Mouse (Mus musculus) hindbrain, embryonic 13.5 days (tissue): ENCODE results near the gene Ippk. TPM values are rescaled to one million over a fixed set of nuclear protein-coding genes. Genes with fewer than 3 reads are reported as not detected.

ENCODE experiments used
- ATAC-seq: fragments of 200-750 bp; cut with Nextera tagmentation; 2 replicates; pipeline ENCODE4 v1.8.0; 2017; ENCODE audit warnings: moderate TSS enrichment; ENCODE audit not compliant: low FRiP score
- H3K27ac ChIP-seq: fragments of 300-500 bp; sonication (generic); 2 replicates; pipeline ENCODE4 v1.5.1; 2015; ENCODE audit warnings: inconsistent platforms, mild to moderate bottlenecking, moderate library complexity
- H3K27me3 ChIP-seq: fragments of 300-500 bp; sonication (generic); 2 replicates; pipeline ENCODE4 v1.6.1; 2015; ENCODE audit warnings: mild to moderate bottlenecking, inconsistent platforms
- H3K36me3 ChIP-seq: fragments of 300-500 bp; sonication (generic); 2 replicates; pipeline ENCODE4 v1.6.1; 2015; ENCODE audit warnings: mild to moderate bottlenecking, inconsistent platforms
- H3K4me1 ChIP-seq: fragments of 300-500 bp; sonication (generic); replicated peaks from 2 replicates; pipeline ENCODE4 v1.6.1; 2015; ENCODE audit warnings: inconsistent platforms
- H3K4me2 ChIP-seq: fragments of 300-500 bp; sonication (generic); 2 replicates; pipeline ENCODE4 v1.6.1; 2015; ENCODE audit warnings: inconsistent platforms, mild to moderate bottlenecking, moderate library complexity
- H3K4me3 ChIP-seq: fragments of 300-500 bp; sonication (generic); 2 replicates; pipeline ENCODE4 v1.5.1; 2015; ENCODE audit warnings: mild to moderate bottlenecking, inconsistent platforms
- H3K9ac ChIP-seq: fragments of 300-500 bp; sonication (generic); 2 replicates; pipeline ENCODE4 v1.6.1; 2015; ENCODE audit warnings: mild to moderate bottlenecking, inconsistent platforms
- H3K9me3 ChIP-seq: fragments of 300-500 bp; sonication (generic); 2 replicates; pipeline ENCODE4 v1.6.1; 2016; ENCODE audit warnings: inconsistent platforms
- WGBS: fragments of 180-500 bp; shearing (Covaris S2); methylation state at CpG from one replicate; pipeline ENCODE4 v1.1.7; 2015; 5-methylcytosine and 5-hydroxymethylcytosine counted together
- polyA plus RNA-seq: library from polyadenylated mRNA; unstranded; fragments of >200 nt; fragmentation: Nextera tagmentation; extraction: Ambion mirVana; gene quantifications from 2 replicates; pipeline ENCODE4 v1.2.1, GENCODE M21; 2015

The Ippk gene
- polyA plus RNA-seq, 1 experiment from 2014 or later: 15.0 TPM

DNA sequence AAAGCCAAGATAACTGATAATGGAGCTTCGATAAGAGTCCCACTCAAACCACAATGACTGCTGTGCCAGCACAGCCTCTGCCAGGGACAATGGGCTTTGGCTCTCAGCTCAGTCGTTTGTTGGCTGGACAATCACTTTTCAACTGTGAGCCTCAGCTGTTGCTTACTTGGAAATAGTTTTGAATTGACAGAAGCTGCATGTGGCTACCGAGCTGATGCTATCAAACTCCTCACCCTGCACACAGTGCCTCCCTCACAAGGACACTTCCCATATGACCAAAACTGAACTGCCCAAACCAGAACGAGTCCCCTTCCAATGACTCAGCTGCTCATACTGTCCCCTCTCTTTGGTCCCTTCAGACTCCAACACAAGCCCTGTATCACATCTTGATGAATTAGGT, 49.8 kb downstream of the Ippk start:
- ATAC-seq: no peak
- H3K27ac ChIP-seq: no peak overlapping the region
- H3K4me2 ChIP-seq: no peak overlapping the region
- peaks cover under 1% of the 10 kb centered on the region; the same call in 1 of the 2 replicates for H3K36me3 ChIP-seq
- H3K27me3 ChIP-seq: no peaks in the 10 kb centered on the region
- no peaks in the 10 kb centered on the region for H3K9me3 ChIP-seq
- no peak overlapping the region for H3K9ac ChIP-seq
- no peaks in the 10 kb centered on the region; the same call in 1 of the 2 replicates for H3K4me1 ChIP-seq
- H3K4me3 ChIP-seq: no peak overlapping the region
- WGBS: 82% methylated on average over 4 of the region's 4 CpGs

DNA sequence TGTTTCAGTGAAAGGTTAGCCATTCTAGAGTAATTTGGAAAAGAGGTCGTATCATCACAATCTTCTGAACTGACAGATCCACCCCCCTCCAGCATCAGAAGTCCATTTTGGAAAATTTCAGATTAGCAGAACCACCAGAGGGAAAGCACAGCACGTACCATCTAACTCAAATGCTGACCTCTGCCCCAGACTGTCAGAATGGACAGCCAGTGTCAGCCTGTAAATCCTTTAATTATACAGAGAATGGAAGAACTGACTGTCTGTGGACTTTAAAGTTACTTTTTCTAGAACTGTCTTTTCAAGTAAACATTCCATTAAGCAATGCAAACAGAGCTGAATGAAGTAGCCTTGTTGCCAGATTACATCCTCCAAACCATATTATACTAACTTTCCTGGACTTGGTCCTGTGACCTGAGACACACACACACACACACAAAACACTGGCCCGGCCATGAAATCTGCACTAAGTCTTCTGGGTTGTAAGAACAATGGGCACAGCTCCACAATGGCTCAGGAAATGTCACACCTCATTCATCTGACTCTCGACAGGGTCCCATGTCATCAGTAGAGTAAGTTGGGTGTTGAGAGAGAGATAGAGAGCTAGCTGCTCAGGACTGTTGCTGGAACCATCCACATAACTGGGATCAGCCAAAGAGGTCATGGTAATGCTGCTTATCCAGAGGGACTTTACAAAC, 51.1 kb downstream of the Ippk start:
- no peak overlapping the region for H3K4me2 ChIP-seq
- H3K36me3 ChIP-seq: no peaks in the 10 kb centered on the region
- 64% methylated on average over 4 of the region's 4 CpGs for WGBS
- H3K9me3 ChIP-seq: no peaks in the 10 kb centered on the region
- no peaks in the 10 kb centered on the region for H3K27me3 ChIP-seq
- no peaks in the 10 kb centered on the region; the same call in 1 of the 2 replicates for H3K4me1 ChIP-seq
- no peak overlapping the region for H3K27ac ChIP-seq
- no peak overlapping the region for H3K4me3 ChIP-seq
- H3K9ac ChIP-seq: no peak overlapping the region
- no peak for ATAC-seq

DNA sequence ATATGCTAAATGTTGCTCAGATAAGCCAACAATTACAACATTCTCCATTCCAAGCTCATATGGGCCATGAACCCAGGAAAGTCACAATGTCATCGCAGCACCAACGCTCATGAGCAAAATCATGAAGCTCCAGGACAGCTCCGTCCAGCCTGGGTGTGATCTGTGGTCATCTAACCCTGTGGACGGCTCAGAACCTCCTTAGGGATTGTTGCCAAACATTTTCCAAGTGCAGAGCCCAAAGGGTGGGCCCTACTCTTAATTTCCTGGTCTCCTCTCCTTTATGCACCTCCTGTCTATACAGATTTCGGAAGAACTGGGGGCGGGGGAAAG, 51.6 kb downstream of the Ippk start:
- H3K27me3 ChIP-seq: no peaks in the 10 kb centered on the region
- 96% methylated on average over 6 of the region's 6 CpGs for WGBS
- no peak for ATAC-seq

GRCm38 (mm10) chr13:49477887-49478286, 56.8 kb downstream of the Ippk start:
- ATAC-seq: no peak
- H3K4me1 ChIP-seq: peaks cover 7% of the 10 kb centered on the region; the same call in 1 of the 2 replicates
- H3K36me3 ChIP-seq: no peaks in the 10 kb centered on the region
- H3K4me3 ChIP-seq: no peak overlapping the region
- H3K4me2 ChIP-seq: no peak overlapping the region
- no peak overlapping the region for H3K27ac ChIP-seq
- H3K9ac ChIP-seq: no peak overlapping the region
- WGBS: 85% methylated on average over 3 of the region's 3 CpGs
- no peaks in the 10 kb centered on the region for H3K9me3 ChIP-seq
- H3K27me3 ChIP-seq: no peaks in the 10 kb centered on the region

More for the DNA sequence above, 51.6 kb downstream of the Ippk start:
- Histone ChIP-seq H3K4me3 (no peak overlapping the region), H3K36me3 (no peaks in the 10 kb centered on the region), H3K27ac (no peak overlapping the region), H3K4me2 (no peak overlapping the region), H3K4me1 (no peaks in the 10 kb centered on the region), H3K9ac (no peak overlapping the region), H3K9me3 (no peaks in the 10 kb centered on the region)

DNA sequence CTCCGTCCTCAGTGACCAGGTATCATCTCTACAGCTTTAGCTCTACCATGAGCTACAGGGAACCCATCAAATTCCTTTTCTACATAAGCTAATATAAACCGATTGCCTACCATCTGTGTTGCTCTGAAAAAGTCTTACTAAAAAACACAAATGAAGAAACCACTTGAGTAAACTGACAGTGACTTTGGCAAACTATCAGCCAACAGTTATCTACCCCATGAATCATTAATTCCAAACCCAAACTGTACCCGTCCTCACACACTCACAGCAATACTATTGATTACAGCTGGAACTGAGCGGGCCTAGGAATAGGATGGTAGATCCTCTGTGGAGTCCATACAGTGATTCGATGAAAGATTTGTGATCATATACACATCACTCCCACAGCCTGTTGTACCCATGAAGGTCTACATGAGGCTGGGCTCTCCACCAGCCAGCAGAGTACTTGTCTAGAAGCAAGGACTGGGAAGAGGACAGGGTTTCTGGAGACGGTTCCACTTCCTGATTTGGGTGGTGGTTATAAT, 57.9 kb downstream of the Ippk start:
- no peak for ATAC-seq
- H3K27ac ChIP-seq: no peak overlapping the region
- WGBS: 93% methylated on average over 6 of the region's 6 CpGs

GRCm38 (mm10) chr13:49479399-49479798, 58.4 kb downstream of the Ippk start:
- no peak overlapping the region for H3K4me3 ChIP-seq
- no peaks in the 10 kb centered on the region for H3K9me3 ChIP-seq
- no peaks in the 10 kb centered on the region for H3K36me3 ChIP-seq
- peaks cover 7% of the 10 kb centered on the region; the same call in 1 of the 2 replicates for H3K4me1 ChIP-seq
- H3K27me3 ChIP-seq: no peaks in the 10 kb centered on the region
- ATAC-seq: no peak
- no peak overlapping the region for H3K27ac ChIP-seq
- H3K4me2 ChIP-seq: no peak overlapping the region
- H3K9ac ChIP-seq: no peak overlapping the region
- WGBS: 82% methylated on average over 4 of the region's 4 CpGs

More for the DNA sequence above, 57.9 kb downstream of the Ippk start:
- Histone ChIP-seq H3K9ac (no peak overlapping the region), H3K4me1 (peaks cover 7% of the 10 kb centered on the region; the same call in 1 of the 2 replicates), H3K27me3 (no peaks in the 10 kb centered on the region), H3K36me3 (no peaks in the 10 kb centered on the region), H3K9me3 (no peaks in the 10 kb centered on the region), H3K4me3 (no peak overlapping the region), H3K4me2 (no peak overlapping the region)

GRCm38 (mm10) chr13:49480057-49480456, 59.0 kb downstream of the Ippk start:
- WGBS: 77% methylated on average over 2 of the region's 2 CpGs
- H3K4me2 ChIP-seq: no peak overlapping the region
- H3K4me1 ChIP-seq: peaks cover 7% of the 10 kb centered on the region; the same call in 1 of the 2 replicates
- no peaks in the 10 kb centered on the region for H3K27me3 ChIP-seq
- H3K9ac ChIP-seq: no peak overlapping the region
- no peak overlapping the region for H3K4me3 ChIP-seq
- no peaks in the 10 kb centered on the region for H3K36me3 ChIP-seq
- no peak overlapping the region for H3K27ac ChIP-seq
- no peak for ATAC-seq
- no peaks in the 10 kb centered on the region for H3K9me3 ChIP-seq

GRCm38 (mm10) chr13:49480551-49480950, 59.5 kb downstream of the Ippk start:
- H3K9ac ChIP-seq: no peak overlapping the region
- H3K27ac ChIP-seq: no peak overlapping the region
- no peaks in the 10 kb centered on the region for H3K27me3 ChIP-seq
- ATAC-seq: no peak; the same call in 1 of the 2 replicates
- H3K9me3 ChIP-seq: no peaks in the 10 kb centered on the region
- no peaks in the 10 kb centered on the region for H3K36me3 ChIP-seq
- H3K4me2 ChIP-seq: no peak overlapping the region
- H3K4me3 ChIP-seq: no peak overlapping the region
- peaks cover 7% of the 10 kb centered on the region; the same call in 1 of the 2 replicates for H3K4me1 ChIP-seq
- WGBS: 63% methylated on average over 5 of the region's 5 CpGs

DNA sequence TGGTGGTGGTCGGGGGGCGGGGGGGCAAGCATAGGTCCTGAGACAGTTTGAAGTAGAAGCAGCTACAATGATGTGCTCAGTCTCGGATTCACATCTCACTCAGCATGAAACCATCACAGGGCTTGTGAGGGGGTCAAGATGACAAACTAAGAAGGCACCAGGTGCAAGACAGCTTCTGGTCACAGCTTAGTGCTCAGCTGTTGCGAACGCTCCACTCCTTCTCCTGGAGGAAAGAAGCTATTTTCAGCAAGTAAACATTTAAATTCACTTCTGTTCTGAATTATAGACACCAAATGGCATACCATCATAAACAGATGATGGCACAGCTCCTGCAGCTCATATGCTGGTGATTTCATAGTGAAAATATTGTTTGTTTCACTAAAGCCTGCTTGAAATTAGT, 64.3 kb downstream of the Ippk start:
- 84% methylated on average over 5 of the region's 5 CpGs for WGBS
- Histone ChIP-seq H3K4me3 (no peak overlapping the region), H3K4me2 (no peak overlapping the region), H3K9ac (no peak overlapping the region), H3K36me3 (no peaks in the 10 kb centered on the region), H3K27ac (no peak overlapping the region), H3K27me3 (no peaks in the 10 kb centered on the region), H3K4me1 (peaks cover 7% of the 10 kb centered on the region; the same call in 1 of the 2 replicates), H3K9me3 (no peaks in the 10 kb centered on the region)
- no peak for ATAC-seq

GRCm38 (mm10) chr13:49492376-49493368, 71.6 kb downstream of the Ippk start, which contains the start of gene Tes3-ps:
Gene Tes3-ps, plus strand, starts transcription at chr13:49493318.
- H3K27ac ChIP-seq: no peak within 1 kb of the TSS

GRCm38 (mm10) chr13:49504510-49504909, 83.5 kb downstream of the Ippk start, which contains the start of gene Ecm2:
Gene Ecm2, plus strand, starts transcription at chr13:49504810.
- WGBS: 50% methylated on average over 4 of the region's 4 CpGs
- Histone ChIP-seq H3K4me2 (no peak within 1 kb of the TSS), H3K27ac (no peak within 1 kb of the TSS)

More at GRCm38 (mm10) chr13:49492376-49493368, 71.6 kb downstream of the Ippk start, which contains the start of gene Tes3-ps:
- Histone ChIP-seq H3K4me3 (no peak within 1 kb of the TSS), H3K4me2 (no peak within 1 kb of the TSS), H3K27me3 (no peaks in the 10 kb centered on the region), H3K9me3 (no peaks in the 10 kb centered on the region), H3K9ac (no peak within 1 kb of the TSS), H3K4me1 (no peaks in the 10 kb centered on the region), H3K36me3 (no peaks in the 10 kb centered on the region)
- 79% methylated on average over 6 of the region's 6 CpGs for WGBS
- no peak for ATAC-seq

DNA sequence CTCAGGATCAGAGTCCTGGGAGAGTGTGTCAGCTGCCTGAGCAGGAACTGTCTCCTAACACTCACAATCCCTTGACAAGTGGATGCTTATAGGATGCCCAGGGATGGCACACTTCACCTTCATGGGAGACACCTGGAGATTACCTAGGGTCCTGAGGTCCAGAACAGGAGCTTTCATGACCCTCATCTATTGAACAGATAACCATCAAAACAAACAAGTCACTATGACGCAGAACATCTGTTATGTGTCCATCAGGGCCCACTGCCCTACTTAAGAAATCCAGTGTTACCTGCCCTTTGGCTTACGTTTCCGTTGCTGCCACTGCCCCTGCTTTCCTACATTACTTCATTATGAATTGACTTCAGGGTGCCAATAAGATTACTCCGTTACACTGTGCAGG, 84.7 kb downstream of the Ippk start:
- Histone ChIP-seq H3K4me2 (no peak overlapping the region), H3K27me3 (no peaks in the 10 kb centered on the region), H3K9ac (no peak overlapping the region), H3K4me1 (no peaks in the 10 kb centered on the region), H3K36me3 (no peaks in the 10 kb centered on the region), H3K9me3 (no peaks in the 10 kb centered on the region), H3K27ac (no peak overlapping the region), H3K4me3 (no peak overlapping the region)
- 89% methylated on average over 4 of the region's 4 CpGs for WGBS
- ATAC-seq: no peak

More at GRCm38 (mm10) chr13:49504510-49504909, 83.5 kb downstream of the Ippk start, which contains the start of gene Ecm2:
- Histone ChIP-seq H3K36me3 (no peaks in the 10 kb centered on the region), H3K9me3 (no peaks in the 10 kb centered on the region), H3K27me3 (no peaks in the 10 kb centered on the region), H3K4me3 (no peak within 1 kb of the TSS), H3K9ac (no peak within 1 kb of the TSS), H3K4me1 (no peaks in the 10 kb centered on the region)
- no peak for ATAC-seq
